In genomic region chr5:106695681-106696395, GRCm38 (mm10) we compare ENCODE assay signal across 8 mouse cellular contexts. TPM values are rescaled to one million over a fixed set of nuclear protein-coding genes. Genes with fewer than 3 reads are reported as not detected.
DNase-seq lines count a peak whose midpoint lies in the region; ATAC-seq and TF ChIP-seq lines count a peak whose summit lies in the region.

No protein-coding gene starts in this region.

- H3K27ac ChIP-seq in cerebellum, adult 2 months (ENCODE audit: insufficient read depth, low read length) = peak overlapping the region; percentile 87
- H3K27ac ChIP-seq in gastrocnemius, adult 2 months = peak overlapping the region; percentile 98
- H3K27ac ChIP-seq in midbrain, embryonic 16.5 days (ENCODE audit: low read length) = peak overlapping the region; percentile 99
- peak overlapping the region; percentile 99 for H3K27ac ChIP-seq in stomach, embryonic 16.5 days (ENCODE audit: low read length)

- WGBS in cerebellum, adult 2 months = under 1% methylated on average over 63 of the region's 63 CpGs
- WGBS in midbrain, embryonic 16.5 days = under 1% methylated on average over 56 of the region's 63 CpGs
- WGBS in stomach, embryonic 16.5 days = under 1% methylated on average over 63 of the region's 63 CpGs

- no peak for TF ChIP-seq CTCF in cerebellum, adult 2 months (IDR thresholded peaks at IDR 0.05; ENCODE audit: borderline replicate concordance, insufficient read depth, low read depth, low read length)
- TF ChIP-seq CTCF in gastrocnemius, adult 2 months (IDR thresholded peaks at IDR 0.05) = no peak

- peak overlapping the region; percentile 90 for H3K4me2 ChIP-seq in midbrain, embryonic 16.5 days (ENCODE audit: low read length)
- peak overlapping the region; percentile 87 for H3K4me2 ChIP-seq in stomach, embryonic 16.5 days (ENCODE audit: low read depth, low read length)

- intact Hi-C loops in gastrocnemius, adult 2 months (cut with DNase I) = no loop called here

- H3K27me3 ChIP-seq in cerebellum, adult 2 months (ENCODE audit: control insufficient read depth, insufficient read depth, low read length) = no peaks in the 10 kb centered on the region
- H3K27me3 ChIP-seq in midbrain, embryonic 16.5 days (ENCODE audit: control insufficient read depth, insufficient read depth, low read depth, low read length) = no peaks in the 10 kb centered on the region
- no peaks in the 10 kb centered on the region for H3K27me3 ChIP-seq in stomach, embryonic 16.5 days (ENCODE audit: control insufficient read depth, insufficient read depth, low read length)

- peak overlapping the region; percentile 98 for H3K9ac ChIP-seq in midbrain, embryonic 16.5 days (ENCODE audit: low read depth, low read length)
- peak overlapping the region; percentile 99 for H3K9ac ChIP-seq in stomach, embryonic 16.5 days (ENCODE audit: low read length)

- H3K9me3 ChIP-seq in midbrain, embryonic 16.5 days (replicated peaks; ENCODE audit: control insufficient read depth, low read length, poor library complexity, severe bottlenecking) = no peaks in the 10 kb centered on the region
- H3K9me3 ChIP-seq in stomach, embryonic 16.5 days (replicated peaks; ENCODE audit: control insufficient read depth, low read length) = no peaks in the 10 kb centered on the region

- DNase-seq in embryo, embryonic 10 days (ENCODE audit: low spot score) = peak; percentile 77
- no peak for DNase-seq in embryo, embryonic 9.5 days (ENCODE audit: extremely low spot score)
- DNase-seq in cerebellum, adult 2 months = no peak
- DNase-seq in gastrocnemius, adult 2 months = peak; percentile 86
- DNase-seq in induced T-regulatory cell, adult 2 months (ENCODE audit: low read depth) = peak; percentile 81
- DNase-seq in liver = peak; percentile 77

- peaks cover 7% of the 10 kb centered on the region; the same call in 1 of the 2 replicates for H3K4me1 ChIP-seq in cerebellum, adult 2 months (ENCODE audit: control insufficient read depth, insufficient read depth, low read length)
- peaks cover 33% of the 10 kb centered on the region for H3K4me1 ChIP-seq in midbrain, embryonic 16.5 days (ENCODE audit: control insufficient read depth, insufficient read depth, low read length)
- H3K4me1 ChIP-seq in stomach, embryonic 16.5 days (ENCODE audit: control insufficient read depth, insufficient read depth, low read length) = peaks cover 12% of the 10 kb centered on the region; the same call in 1 of the 2 replicates

- TF ChIP-seq POLR2A in cerebellum, adult 2 months (IDR thresholded peaks at IDR 0.05; ENCODE audit: borderline replicate concordance, insufficient read depth, low read length) = no peak

- H3K36me3 ChIP-seq in midbrain, embryonic 16.5 days (ENCODE audit: control insufficient read depth, insufficient read depth, low read length) = no peaks in the 10 kb centered on the region
- no peaks in the 10 kb centered on the region for H3K36me3 ChIP-seq in stomach, embryonic 16.5 days (ENCODE audit: control insufficient read depth, insufficient read depth, low read length)

- peak overlapping the region; percentile 70 for H3K4me3 ChIP-seq in cerebellum, adult 2 months (replicated peaks; ENCODE audit: insufficient read depth, low read depth, low read length)
- H3K4me3 ChIP-seq in gastrocnemius, adult 2 months = peak overlapping the region; percentile 85
- peak overlapping the region; percentile 94 for H3K4me3 ChIP-seq in midbrain, embryonic 16.5 days (ENCODE audit: low read depth, low read length)
- H3K4me3 ChIP-seq in stomach, embryonic 16.5 days (replicated peaks; ENCODE audit: low read length) = peak overlapping the region; percentile 64

- ATAC-seq in midbrain, embryonic 16.5 days = peak; percentile 94
- peak; percentile 83 for ATAC-seq in stomach, embryonic 16.5 days (ENCODE audit: insufficient read depth, low FRiP score)

RNA-seq across cellular contexts. Expression of gene Zfp644, which starts 1.2 kb away (rescaled TPM):
- 42.2 and 43.4 TPM in 2 replicates for polyA plus RNA-seq in cerebellum, adult 2 months (2012; rRNA removed)
- 10 to 100 TPM; 51.2 to 55.7 TPM for total RNA-seq in gastrocnemius, adult 2 months (2021)
- 64.7 and 73.4 TPM in 2 replicates for polyA plus RNA-seq in midbrain, embryonic 16.5 days (2015; fragmentation: Nextera tagmentation; extraction: Ambion mirVana)
- 40.5 and 47.0 TPM in 2 replicates for polyA plus RNA-seq in stomach, embryonic 16.5 days (2015; fragmentation: Nextera tagmentation; extraction: Ambion mirVana)

Comparison
In these comparisons a context has a peak if more than half of its experiments do, and no peak if none do; other contexts are left out.
1. DNase-seq: peak in embryo, embryonic 10 days (single experiment), gastrocnemius, adult 2 months (single experiment), induced T-regulatory cell, adult 2 months (single experiment) and liver (single experiment); none in embryo, embryonic 9.5 days (single experiment) and cerebellum, adult 2 months (0 of 2).
2. Peak in every context shown above with its lines, with median percentiles within 50 percentile points of each other: H3K27ac ChIP-seq and H3K4me3 ChIP-seq.